Mouse (Mus musculus) left cerebral cortex, postnatal 14 days (tissue): ENCODE measurements around the gene Rab9. TPM values are rescaled to one million over a fixed set of nuclear protein-coding genes. Genes with fewer than 3 reads are reported as not detected.
A peak's percentile ranks its signal among the peaks of the same experiment; 100 is the strongest.

Experiments used
- DNase-seq, 2 experiments: peaks; one replicate each; pipeline ENCODE4 v3.0.0; 2021 to 2022; ENCODE audit warnings: low spot score in 2 of 2, mixed read lengths in 1 of 2
- intact Hi-C: fragments of 180-260 bp; cut with DNase I; formaldehyde crosslinking; loops from one replicate; pipeline ENCODE4 v1.15.1; 2025
- total RNA-seq, 2 experiments: library from RNA; stranded (reverse); gene quantifications; 2 replicates each; pipeline ENCODE4 v1.2.3; 2021

The Rab9 gene
- total RNA-seq, 2 experiments from 2014 or later: 35.3 to 36.2 TPM

DNA sequence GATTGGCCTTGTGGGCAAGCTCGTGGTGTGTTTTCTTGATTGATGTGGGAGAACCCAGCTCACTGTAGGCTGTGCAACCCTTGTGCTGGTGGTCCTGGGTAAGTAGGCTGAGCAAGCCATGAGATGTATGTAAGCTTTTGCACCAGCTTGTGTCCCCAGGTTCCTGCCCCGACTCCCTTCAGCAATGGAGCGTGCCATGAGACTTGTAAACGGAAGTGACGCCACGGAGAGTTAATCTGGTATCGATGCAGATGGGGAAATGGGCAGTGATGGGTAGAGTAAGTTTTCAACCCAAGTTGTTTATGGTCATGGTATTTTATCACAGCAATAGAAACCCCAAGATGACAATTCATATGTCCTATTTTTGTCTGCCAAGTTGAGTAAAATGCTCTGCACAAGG is 11.3 kb downstream of the Rab9 start:
- intact Hi-C loops: no loop called here
- DNase-seq: no peak

DNA sequence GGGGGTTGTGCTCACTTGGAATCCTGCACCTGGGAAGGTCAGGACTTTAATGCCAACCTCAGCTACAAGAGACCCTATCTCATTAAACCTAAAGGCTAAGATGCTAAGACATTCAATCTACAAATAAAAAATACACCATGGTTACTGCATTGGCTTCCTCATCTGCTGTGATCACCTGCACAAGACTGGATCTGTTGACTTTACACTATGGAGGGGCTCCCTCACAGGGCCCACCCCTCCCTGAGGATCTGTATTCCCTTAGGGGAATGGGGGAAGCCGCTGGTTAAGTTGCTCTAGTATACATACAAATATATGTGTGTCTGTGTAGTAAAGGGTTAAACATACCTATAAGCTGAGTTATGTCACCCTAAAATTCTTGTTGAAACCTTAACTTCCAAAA is 24.1 kb downstream of the Rab9 start:
- no peak for DNase-seq
- intact Hi-C loops: no loop called here

- intact Hi-C loops: no loop called here
- no peak for DNase-seq
These were observed 25.3 kb downstream of the Rab9 start for GRCm38 (mm10) chrX:166454331-166454730.

- intact Hi-C loops: no loop called here
- DNase-seq: no peak
These were observed 26.1 kb downstream of the Rab9 start for GRCm38 (mm10) chrX:166453532-166453931.

DNA sequence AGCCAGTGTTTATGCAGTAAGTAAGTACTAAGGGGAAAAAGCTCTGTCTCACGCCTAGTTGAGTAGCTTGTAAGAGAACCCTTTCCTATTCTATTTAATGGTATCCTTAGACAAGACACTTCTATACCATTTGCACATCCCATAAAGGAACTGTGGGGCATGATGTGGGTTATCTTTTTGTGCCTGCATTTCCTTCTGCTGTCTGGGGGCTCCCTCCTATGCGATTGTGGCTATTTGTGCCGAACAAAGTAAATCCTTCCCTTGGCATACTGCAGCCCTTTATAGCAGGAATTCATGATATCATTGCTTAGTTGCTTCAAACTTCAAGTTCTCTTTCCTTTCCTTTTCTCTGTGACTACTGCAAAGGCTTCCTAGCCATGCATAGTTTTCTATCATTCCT is 35.1 kb downstream of the Rab9 start:
- DNase-seq: no peak
- intact Hi-C loops: no loop called here

DNA sequence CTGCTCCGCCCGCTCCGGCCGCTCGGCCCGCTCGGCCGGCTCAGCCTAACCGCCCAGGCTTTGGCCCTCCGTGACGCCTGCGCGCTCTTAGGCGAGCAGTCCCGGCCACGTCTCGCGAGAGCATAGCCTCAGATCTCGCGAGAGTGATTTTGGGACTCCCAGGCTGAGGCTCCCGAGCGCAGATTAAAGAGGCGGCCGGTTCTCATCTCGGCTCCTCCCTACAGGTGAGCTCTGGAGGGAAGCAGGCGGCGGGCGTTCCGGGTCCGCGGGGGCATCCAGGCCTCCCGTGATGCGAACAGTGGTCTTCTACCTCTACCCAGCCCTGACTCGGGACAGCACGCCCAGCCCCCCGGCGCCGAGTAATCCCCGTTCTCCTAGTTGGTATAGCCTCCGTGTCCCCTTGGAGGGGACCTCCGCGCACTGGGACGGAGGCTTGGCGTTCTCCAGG is 39.0 kb downstream of the Rab9 start, which contains the start of gene Ofd1:
Gene Ofd1 (minus strand): TSS at position 89 of the 448 bp plus-strand sequence.
- intact Hi-C loops: no loop called here
- peak; percentile 89 to 90 for DNase-seq

GRCm38 (mm10) chrX:166440036-166440615 is 39.5 kb downstream of the Rab9 start, which contains the start of gene Trappc2:
Trappc2 (plus strand) TSS chrX:166440574.
- no peak for DNase-seq
- intact Hi-C loops: no loop called here

GRCm38 (mm10) chrX:166434812-166435211 is 44.9 kb downstream of the Rab9 start:
- intact Hi-C loops: loop anchor here (5.0 kb wide), 1 partner anchor 217 kb away; no protein-coding TSS in a partner anchor
- DNase-seq: no peak

DNA sequence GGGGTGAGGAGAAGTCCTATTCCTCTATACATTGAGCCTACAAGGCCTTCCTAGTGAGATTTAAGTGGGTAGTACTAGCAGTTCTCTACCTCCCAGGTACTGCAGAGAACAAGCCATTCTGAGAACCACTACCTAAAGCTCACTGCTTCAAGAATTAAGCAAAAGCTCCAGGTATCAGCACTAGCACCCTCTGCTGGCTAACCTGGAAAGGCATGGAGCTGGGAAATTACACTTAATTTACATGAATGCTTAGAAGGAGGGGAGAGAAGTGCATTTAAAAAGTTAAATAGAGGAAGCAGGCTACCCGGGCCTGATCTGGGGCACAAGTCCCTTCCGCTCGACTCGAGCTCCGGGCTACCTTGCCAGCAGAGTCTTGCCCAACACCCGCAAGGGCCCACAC is 63.5 kb downstream of the Rab9 start:
- DNase-seq: peak in 1 of 2 experiments; percentile 46
- intact Hi-C loops: no loop called here

DNA sequence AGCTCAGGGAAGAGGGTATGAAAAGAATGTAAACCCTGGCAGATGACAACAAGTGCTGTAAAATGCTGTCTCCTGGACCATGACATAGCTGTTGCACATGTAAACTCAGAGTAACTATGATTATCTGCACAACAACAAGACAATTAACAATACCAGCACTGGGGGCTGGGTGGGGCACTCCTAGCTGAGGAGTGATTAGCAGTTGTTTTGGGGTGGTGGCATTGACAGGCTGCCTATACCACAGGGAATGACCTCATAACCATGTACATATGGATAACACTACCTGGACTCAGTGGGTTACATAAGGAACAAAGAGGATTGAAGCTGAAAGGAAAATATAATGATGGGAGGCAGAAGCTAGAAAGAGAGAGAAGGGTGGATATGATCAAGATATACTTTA is 71.8 kb downstream of the Rab9 start:
- DNase-seq: no peak
- intact Hi-C loops: no loop called here

Other genes with a start within 250 kb of the Rab9 start
- gene Gpm6b, start 241.0 kb downstream of the Rab9 start, total RNA-seq: 100 to 1,000 TPM; 816 to 904 TPM
- gene Trappc2, start 39.3 kb downstream of the Rab9 start, total RNA-seq: 10 to 100 TPM; 46.3 to 54.1 TPM
- 1 to 10 TPM; 4.1 to 6.0 TPM for gene Ofd1, start 39.2 kb downstream of the Rab9 start, total RNA-seq
- 1 to 10 TPM; 1.6 to 2.5 TPM for gene Tceanc, start 38.7 kb upstream of the Rab9 start, total RNA-seq
- 1 to 10 TPM; 2.7 to 3.5 TPM for gene Egfl6, start 105.9 kb upstream of the Rab9 start, total RNA-seq